Mouse (Mus musculus) forebrain, embryonic 14.5 days (tissue): ENCODE measurements around the gene Itgb6. TPM values are rescaled to one million over a fixed set of nuclear protein-coding genes. Genes with fewer than 3 reads are reported as not detected.
A peak's percentile ranks its signal among the peaks of the same experiment; 100 is the strongest.

Experiments
- ATAC-seq: fragments of 200-750 bp; cut with Nextera tagmentation; 2 replicates; pipeline ENCODE4 v1.8.0; 2017; ENCODE audit warnings: mild to moderate bottlenecking, moderate library complexity
- DNase-seq: peaks from one replicate; pipeline ENCODE4 v3.0.0-alpha.2; 2015; ENCODE audit warnings: low spot score
- H3K27ac ChIP-seq: fragments of 300-500 bp; sonication (generic); 2 replicates; pipeline ENCODE4 v1.5.1; 2014; ENCODE audit warnings: low read depth, mild to moderate bottlenecking, control low read depth, low read length, moderate library complexity
- H3K27me3 ChIP-seq: fragments of 300-500 bp; sonication (generic); replicated peaks from 2 replicates; pipeline ENCODE4 v1.6.1; 2014; ENCODE audit warnings: low read length, control low read depth, mixed read lengths; ENCODE audit not compliant: control insufficient read depth, insufficient read depth
- H3K36me3 ChIP-seq: fragments of 300-500 bp; sonication (generic); 2 replicates; pipeline ENCODE4 v1.6.1; 2014; ENCODE audit warnings: low read length, control low read depth; ENCODE audit not compliant: control insufficient read depth, insufficient read depth
- H3K4me1 ChIP-seq: fragments of 300-500 bp; sonication (generic); 2 replicates; pipeline ENCODE4 v1.6.1; 2014; ENCODE audit warnings: antibody characterized with exemption, low read length, control low read depth; ENCODE audit not compliant: control insufficient read depth, insufficient read depth
- H3K4me2 ChIP-seq: fragments of 300-500 bp; sonication (generic); 2 replicates; pipeline ENCODE4 v1.6.1; 2014; ENCODE audit warnings: mild to moderate bottlenecking, control low read depth, low read length
- H3K4me3 ChIP-seq: fragments of 300-500 bp; sonication (generic); 2 replicates; pipeline ENCODE4 v1.5.1; 2014; ENCODE audit warnings: low read depth, low read length, control low read depth
- H3K9ac ChIP-seq: fragments of 300-500 bp; sonication (generic); 2 replicates; pipeline ENCODE4 v1.6.1; 2014; ENCODE audit warnings: mild to moderate bottlenecking, low read length, control low read depth, moderate library complexity
- H3K9me3 ChIP-seq: fragments of 300-500 bp; sonication (generic); replicated peaks from 2 replicates; pipeline ENCODE4 v1.6.1; 2016; ENCODE audit warnings: low read length, control low read depth, mixed read lengths; ENCODE audit not compliant: control insufficient read depth
- WGBS: fragments of 180-500 bp; shearing (Covaris S2); extraction: QIAGEN DNeasy Blood & Tissue Kit; methylation state at CpG from one replicate; pipeline ENCODE4 v1.1.7; 2014; 5-methylcytosine and 5-hydroxymethylcytosine counted together
- polyA plus RNA-seq: library from polyadenylated mRNA; unstranded; fragments of >200 nt; fragmentation: Nextera tagmentation; extraction: Ambion mirVana; gene quantifications from 2 replicates; pipeline ENCODE4 v1.2.1, GENCODE M21; 2014

The Itgb6 gene
- polyA plus RNA-seq, 1 experiment from 2014 or later = 0.09 TPM

DNA sequence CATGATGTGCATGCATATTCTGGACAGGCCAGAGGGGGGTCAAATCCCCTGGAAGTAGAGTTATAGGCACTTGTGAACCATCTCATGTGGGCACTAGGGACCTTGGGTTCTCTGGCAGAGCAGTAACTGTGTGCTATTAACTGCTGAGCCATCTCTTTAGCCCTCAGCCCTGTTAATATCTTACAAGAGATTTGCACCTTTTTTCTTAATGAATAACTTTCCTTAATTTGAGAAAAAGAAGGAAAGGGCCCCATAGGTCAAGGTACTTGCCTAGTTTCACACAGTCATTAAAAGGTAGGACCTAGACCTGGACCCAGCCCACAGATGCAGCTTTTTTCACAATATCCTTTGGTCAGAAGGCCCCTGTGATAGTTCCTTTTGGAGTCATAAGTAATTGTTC, 5.9 kb downstream of the Itgb6 start:
- H3K9ac ChIP-seq = no peak overlapping the region
- H3K4me1 ChIP-seq = peaks cover 20% of the 10 kb centered on the region
- no peaks in the 10 kb centered on the region for H3K9me3 ChIP-seq
- 0 out of 2 replicates have a peak, but pooled peaks cover 9% of the 10 kb centered on the region for H3K27me3 ChIP-seq
- no peak overlapping the region for H3K4me2 ChIP-seq
- H3K27ac ChIP-seq = no peak overlapping the region
- H3K4me3 ChIP-seq = no peak overlapping the region
- no peak for ATAC-seq
- H3K36me3 ChIP-seq = no peaks in the 10 kb centered on the region
- no peak for DNase-seq

DNA sequence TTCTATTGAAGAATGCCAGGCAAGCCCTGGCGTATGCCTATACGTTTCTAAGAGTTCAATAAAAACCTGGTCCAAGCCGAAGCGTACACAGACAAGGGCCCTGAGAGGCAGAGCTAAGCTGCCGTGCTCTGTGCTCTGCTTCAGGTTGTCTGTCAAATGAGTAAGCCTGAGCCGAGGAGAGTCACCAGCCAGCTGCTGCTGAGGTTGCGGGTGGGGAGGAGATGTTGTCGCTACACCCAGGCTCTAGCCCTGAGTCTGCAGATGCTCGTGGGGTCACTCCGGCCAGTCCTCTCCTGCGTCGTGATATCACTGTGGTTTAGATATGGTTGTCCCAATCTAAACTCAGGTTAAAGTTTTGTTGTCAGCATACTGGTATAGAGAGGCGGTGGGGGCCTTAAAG, 6.7 kb downstream of the Itgb6 start:
- ATAC-seq = no peak
- 77% methylated on average over 13 of the region's 13 CpGs for WGBS
- H3K27me3 ChIP-seq = 0 out of 2 replicates have a peak, but pooled peaks cover 9% of the 10 kb centered on the region

DNA sequence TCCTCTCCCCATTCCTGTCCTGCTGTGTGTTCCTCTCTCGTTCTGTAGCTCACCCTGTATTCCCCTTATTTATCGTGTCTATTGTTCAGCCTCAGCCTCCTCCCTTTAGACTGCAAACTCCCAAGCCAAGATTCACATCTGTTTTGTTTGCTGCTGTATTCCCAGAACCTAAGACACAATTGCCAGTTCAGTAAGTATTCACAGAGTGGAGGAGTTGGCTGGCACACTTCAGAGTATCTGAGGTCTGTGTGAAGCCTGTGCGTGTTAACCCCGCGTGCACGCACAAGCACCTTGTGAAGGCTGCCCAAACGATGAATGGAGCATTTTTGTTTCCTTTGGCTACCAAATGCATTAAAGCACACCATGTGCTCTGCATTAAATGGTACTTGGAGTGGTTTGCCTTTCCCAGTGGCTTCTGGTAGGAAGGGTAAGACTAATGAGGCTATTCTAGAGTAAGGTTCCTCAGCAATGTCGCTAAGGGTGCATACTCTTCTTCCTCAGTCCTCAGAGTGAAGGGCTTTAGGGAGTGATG, 7.4 kb downstream of the Itgb6 start:
- WGBS = 28% methylated on average over 8 of the region's 8 CpGs
- 0 out of 2 replicates have a peak overlapping the region, but pooled peaks have one; percentile 27 for H3K27ac ChIP-seq
- H3K9ac ChIP-seq = no peak overlapping the region

More for the DNA sequence above, 6.7 kb downstream of the Itgb6 start:
- Histone ChIP-seq H3K27ac (no peak overlapping the region), H3K4me3 (no peak overlapping the region), H3K4me1 (peaks cover 20% of the 10 kb centered on the region), H3K9me3 (no peaks in the 10 kb centered on the region), H3K36me3 (no peaks in the 10 kb centered on the region), H3K4me2 (no peak overlapping the region), H3K9ac (no peak overlapping the region)
- no peak for DNase-seq

DNA sequence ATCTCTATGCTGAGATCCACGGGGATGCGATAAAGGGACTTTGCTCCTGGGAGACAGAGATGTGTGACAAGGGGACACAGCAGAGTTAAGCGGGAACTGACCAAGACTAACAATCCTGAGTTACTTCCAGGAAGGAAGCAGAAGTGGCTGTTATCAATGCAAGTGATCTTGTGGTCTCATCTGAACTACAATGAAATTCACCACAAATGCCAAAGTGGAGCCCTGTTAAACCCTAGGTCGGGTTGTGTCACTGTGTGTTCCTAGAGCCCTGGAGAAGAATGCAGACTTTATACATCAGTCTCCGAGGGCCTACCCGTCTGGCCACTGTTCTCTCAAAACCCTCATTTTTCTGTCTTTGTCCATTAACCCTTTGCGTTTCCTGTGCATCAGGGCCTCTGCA, 8.0 kb downstream of the Itgb6 start:
- Histone ChIP-seq H3K27me3 (0 out of 2 replicates have a peak, but pooled peaks cover 9% of the 10 kb centered on the region), H3K27ac (peak overlapping the region; percentile 27; the same call in 1 of the 2 replicates), H3K36me3 (no peaks in the 10 kb centered on the region), H3K4me1 (peaks cover 20% of the 10 kb centered on the region), H3K4me2 (no peak overlapping the region; the same call in 1 of the 2 replicates), H3K4me3 (no peak overlapping the region), H3K9me3 (no peaks in the 10 kb centered on the region), H3K9ac (no peak overlapping the region)
- ATAC-seq (no peak), DNase-seq (peak; percentile 19)
- 25% methylated on average over 7 of the region's 7 CpGs for WGBS

More for the DNA sequence above, 7.4 kb downstream of the Itgb6 start:
- Histone ChIP-seq H3K4me1 (peaks cover 20% of the 10 kb centered on the region), H3K9me3 (no peaks in the 10 kb centered on the region), H3K4me3 (no peak overlapping the region), H3K27me3 (0 out of 2 replicates have a peak, but pooled peaks cover 9% of the 10 kb centered on the region), H3K4me2 (no peak overlapping the region), H3K36me3 (no peaks in the 10 kb centered on the region)
- DNase-seq (peak; percentile 26), ATAC-seq (0 out of 2 replicates have a peak, but pooled peaks have one; percentile 15)

DNA sequence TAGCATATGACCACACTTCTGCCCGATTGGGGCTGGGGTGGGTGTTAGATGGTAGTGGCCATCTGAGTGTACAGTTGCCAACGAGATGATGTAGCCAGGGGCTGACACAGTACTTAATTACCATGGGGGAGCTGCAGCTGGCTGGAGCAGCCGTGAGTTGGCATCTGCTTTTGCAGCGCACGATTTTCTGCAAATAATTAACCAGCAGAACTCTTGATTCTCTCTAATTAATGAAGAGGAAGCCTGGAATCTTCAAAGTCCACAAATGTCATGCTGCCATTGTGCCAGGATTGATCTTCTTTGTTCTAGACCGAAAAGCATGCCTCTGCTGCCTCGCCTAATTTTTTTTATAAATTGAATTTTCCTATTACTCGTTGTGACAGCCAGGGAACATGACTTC, 8.6 kb downstream of the Itgb6 start:
- Histone ChIP-seq H3K27ac (peak overlapping the region; percentile 39; the same call in 1 of the 2 replicates), H3K36me3 (no peaks in the 10 kb centered on the region), H3K27me3 (0 out of 2 replicates have a peak, but pooled peaks cover 7% of the 10 kb centered on the region), H3K4me1 (peaks cover 20% of the 10 kb centered on the region), H3K4me3 (no peak overlapping the region), H3K4me2 (0 out of 2 replicates have a peak overlapping the region, but pooled peaks have one; percentile 28), H3K9me3 (no peaks in the 10 kb centered on the region), H3K9ac (no peak overlapping the region)
- WGBS = 4% methylated on average over 8 of the region's 8 CpGs
- DNase-seq = peak; percentile 84
- ATAC-seq = peak; percentile 86

DNA sequence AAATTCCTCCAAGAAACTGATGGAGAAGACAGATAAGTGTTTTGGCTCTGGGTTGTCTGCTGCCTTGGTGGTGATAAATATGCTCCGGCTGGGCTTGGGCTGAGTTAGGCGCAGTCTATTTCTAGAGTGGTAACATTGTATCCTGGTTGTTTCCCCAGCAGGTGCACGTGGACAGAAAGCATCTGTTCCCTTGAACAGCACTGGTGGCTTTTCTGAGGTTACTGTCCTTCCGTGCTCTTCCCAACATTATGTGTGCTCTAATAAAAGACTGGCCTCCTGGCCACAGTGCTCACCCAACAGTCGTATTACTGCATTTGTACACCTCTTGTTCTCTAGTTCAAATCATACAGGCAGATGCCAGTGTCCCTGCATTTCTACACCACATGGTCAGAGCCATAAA, 9.6 kb downstream of the Itgb6 start:
- Histone ChIP-seq H3K4me1 (peaks cover 20% of the 10 kb centered on the region), H3K4me2 (no peak overlapping the region), H3K9me3 (no peaks in the 10 kb centered on the region), H3K27me3 (0 out of 2 replicates have a peak, but pooled peaks cover 6% of the 10 kb centered on the region), H3K36me3 (no peaks in the 10 kb centered on the region), H3K9ac (no peak overlapping the region), H3K27ac (no peak overlapping the region), H3K4me3 (no peak overlapping the region)
- DNase-seq (no peak), ATAC-seq (no peak)
- WGBS = 84% methylated on average over 5 of the region's 5 CpGs

DNA sequence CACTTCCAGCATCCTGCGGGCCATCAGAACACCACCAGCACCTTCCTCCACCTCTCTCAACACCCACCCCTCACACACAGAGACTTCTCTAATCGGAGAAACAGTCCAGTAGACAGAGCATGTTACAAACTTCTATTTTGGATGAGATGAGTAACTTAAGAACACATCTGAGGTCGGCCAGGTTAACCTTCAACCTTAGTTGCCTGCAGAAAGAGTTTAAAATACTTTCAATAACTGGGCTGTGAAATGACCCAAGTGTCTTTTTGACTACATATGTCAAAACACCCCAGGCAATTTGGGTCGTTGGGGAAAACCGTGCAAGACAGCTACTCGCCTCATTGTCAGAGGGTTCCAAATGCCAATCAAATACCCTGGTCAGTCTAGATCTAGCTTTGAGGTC, 10.0 kb downstream of the Itgb6 start:
- Histone ChIP-seq H3K27me3 (0 out of 2 replicates have a peak, but pooled peaks cover 6% of the 10 kb centered on the region), H3K4me3 (no peak overlapping the region), H3K9ac (no peak overlapping the region), H3K36me3 (no peaks in the 10 kb centered on the region), H3K4me1 (peaks cover 20% of the 10 kb centered on the region), H3K9me3 (no peaks in the 10 kb centered on the region), H3K4me2 (no peak overlapping the region), H3K27ac (no peak overlapping the region)
- ATAC-seq = no peak
- no peak for DNase-seq
- 78% methylated on average over 6 of the region's 6 CpGs for WGBS

DNA sequence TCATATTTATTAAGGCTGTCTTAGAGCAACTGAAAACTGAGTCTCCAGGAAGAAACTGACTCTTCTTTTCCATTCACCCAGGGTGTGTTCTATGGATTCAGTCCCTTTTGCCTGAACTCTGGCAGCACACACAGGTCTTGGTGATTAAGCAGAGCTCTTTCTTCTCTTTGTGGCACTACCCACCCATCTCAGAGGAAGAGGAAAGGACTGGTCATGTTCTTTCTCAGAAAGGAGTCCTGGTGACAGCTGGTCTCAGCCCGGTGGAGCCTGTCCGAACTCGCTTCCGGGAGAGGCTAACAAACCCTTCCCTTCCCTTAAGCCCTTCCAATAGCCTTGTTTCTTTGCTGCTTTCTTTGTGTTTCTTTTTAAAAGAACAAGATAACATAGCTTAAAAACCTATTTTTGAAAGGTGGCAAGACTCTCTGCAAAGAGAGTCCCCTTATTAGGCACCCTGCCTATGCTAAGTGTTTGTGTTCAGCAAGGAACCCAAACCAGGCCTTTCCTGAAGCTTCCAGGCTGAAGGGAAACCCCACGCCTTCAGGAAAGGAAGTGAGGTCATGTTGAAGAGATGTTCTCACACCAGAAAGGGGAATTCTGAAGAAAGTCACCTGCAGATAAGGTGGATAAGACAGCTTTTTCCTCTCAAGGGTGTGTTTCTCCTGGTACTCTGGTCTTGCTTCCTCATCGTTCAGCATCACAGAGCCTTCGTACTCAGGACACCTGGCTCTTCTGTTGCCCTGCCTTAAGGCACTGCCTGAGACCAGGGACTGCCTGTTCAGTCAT, 11.2 kb downstream of the Itgb6 start:
- DNase-seq = no peak
- Histone ChIP-seq H3K9me3 (no peaks in the 10 kb centered on the region), H3K27ac (no peak overlapping the region), H3K4me1 (peaks cover 20% of the 10 kb centered on the region), H3K36me3 (no peaks in the 10 kb centered on the region), H3K27me3 (no peaks in the 10 kb centered on the region), H3K9ac (no peak overlapping the region), H3K4me3 (no peak overlapping the region), H3K4me2 (no peak overlapping the region)
- no peak for ATAC-seq
- WGBS = 92% methylated on average over 7 of the region's 7 CpGs

DNA sequence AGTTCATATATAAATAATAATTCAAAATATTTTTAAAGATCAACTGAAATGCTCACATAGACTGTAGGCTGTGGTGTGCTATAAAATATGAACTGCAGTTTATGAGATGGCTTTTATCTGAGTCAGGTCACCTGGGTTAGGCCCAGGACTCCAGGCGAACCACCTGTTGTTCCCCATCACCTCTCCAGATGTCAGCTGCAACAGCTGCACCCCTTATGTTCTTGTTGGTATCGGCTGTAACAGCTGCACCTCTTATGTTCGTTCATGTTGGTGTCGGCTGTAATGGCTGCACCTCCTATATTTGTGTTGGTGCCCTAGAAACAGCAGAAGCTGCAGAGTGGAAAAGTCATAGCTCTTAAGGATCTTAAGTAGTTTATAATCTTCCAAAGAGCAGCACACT, 12.1 kb downstream of the Itgb6 start:
- no peak overlapping the region for H3K4me2 ChIP-seq
- H3K27ac ChIP-seq = no peak overlapping the region
- H3K4me3 ChIP-seq = no peak overlapping the region
- no peaks in the 10 kb centered on the region for H3K27me3 ChIP-seq
- 95% methylated on average over 4 of the region's 4 CpGs for WGBS
- H3K4me1 ChIP-seq = peaks cover 20% of the 10 kb centered on the region
- no peak for ATAC-seq
- H3K9ac ChIP-seq = no peak overlapping the region
- H3K9me3 ChIP-seq = no peaks in the 10 kb centered on the region
- DNase-seq = no peak
- H3K36me3 ChIP-seq = no peaks in the 10 kb centered on the region
